ENCODE assay signal across 8 mouse cellular contexts in the genomic region with DNA sequence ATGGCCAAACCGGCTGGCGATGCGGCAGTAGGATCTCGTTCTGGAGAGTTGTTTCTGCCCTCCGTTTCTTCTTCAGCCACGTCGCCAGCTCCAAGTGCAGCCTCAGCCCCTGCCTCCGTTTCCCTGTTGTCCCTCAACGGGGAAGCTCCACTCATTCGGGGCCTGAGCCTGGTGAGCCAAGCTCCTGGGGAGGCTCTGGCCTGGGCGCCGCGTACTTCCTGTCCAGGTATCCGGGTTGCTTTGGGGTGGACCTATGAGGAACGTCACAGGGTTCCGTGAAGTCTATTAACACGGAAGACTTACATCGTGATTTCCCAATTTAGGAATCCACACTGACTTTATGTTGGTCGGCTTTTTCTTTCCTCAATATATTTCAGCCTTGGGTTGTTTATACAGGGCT. TPM values are rescaled to one million over a fixed set of nuclear protein-coding genes. Genes with fewer than 3 reads are reported as not detected.
DNase-seq lines count a peak whose midpoint lies in the region; ATAC-seq and TF ChIP-seq lines count a peak whose summit lies in the region.

No protein-coding gene starts in this region.

- in situ Hi-C loops in Patski (cut with MboI; ENCODE audit: low pct_unique_long_range_greater_than_20kb) = no loop called here

- peak overlapping the region; percentile 97 for H3K27ac ChIP-seq in gastrocnemius, adult 2 months
- H3K27ac ChIP-seq in forebrain, embryonic 10.5 days = peak overlapping the region; percentile 89
- peak overlapping the region; percentile 95 for H3K27ac ChIP-seq in liver, embryonic 15.5 days (replicated peaks)

- H3K4me1 ChIP-seq in forebrain, embryonic 10.5 days = peaks cover 30% of the 10 kb centered on the region
- peaks cover 51% of the 10 kb centered on the region for H3K4me1 ChIP-seq in liver, embryonic 15.5 days (replicated peaks)

- DNase-seq in gastrocnemius, adult 2 months = peak; percentile 53
- no peak for DNase-seq in gastrocnemius, adult 8-10 months (ENCODE audit: low spot score in 2 of 2)
- DNase-seq in Patski (ENCODE audit: low read depth, low spot score) = no peak
- no peak for DNase-seq in forebrain, embryonic 10.5 days (ENCODE audit: extremely low spot score, low spot score)
- peak; percentile 75 for DNase-seq in induced T-regulatory cell, adult 2 months (ENCODE audit: low read depth)
- peak; percentile 19 to 36 for DNase-seq in natural killer cell, adult 2 months (ENCODE audit: low spot score in 2 of 2)
- DNase-seq in right cerebral cortex, adult 18-20 months = no peak

- CTCF ChIA-PET in Patski (lab: Charles Lee) = interaction anchor here (0.7 kb wide), 1 partner anchor 12 kb away, joined by 3 read pairs; a partner anchor contains a TSS

- TF ChIP-seq CTCF in gastrocnemius, adult 2 months (IDR thresholded peaks at IDR 0.05) = no peak
- no peak for TF ChIP-seq CTCF in Patski (IDR thresholded peaks at IDR 0.05)

- POLR2A ChIA-PET in Patski (lab: Charles Lee) = interaction anchor here (1.6 to 3.8 kb wide), 2 partner anchors 12 to 21 kb away, joined by 7 to 15 read pairs; a partner anchor contains a TSS

- intact Hi-C loops in gastrocnemius, adult 2 months (cut with DNase I) = loop anchor here (2.0 kb wide), 1 partner anchor 18 kb away; a partner anchor contains a TSS

- H3K4me2 ChIP-seq in liver, embryonic 15.5 days = peak overlapping the region; percentile 88

- peaks cover 34% of the 10 kb centered on the region for H3K36me3 ChIP-seq in forebrain, embryonic 10.5 days (replicated peaks)
- H3K36me3 ChIP-seq in liver, embryonic 15.5 days (replicated peaks) = peaks cover 46% of the 10 kb centered on the region

- no peaks in the 10 kb centered on the region for H3K9me3 ChIP-seq in forebrain, embryonic 10.5 days
- H3K9me3 ChIP-seq in liver, embryonic 15.5 days (replicated peaks) = no peaks in the 10 kb centered on the region

- ATAC-seq in Patski = peak; percentile 49
- ATAC-seq in liver, embryonic 15.5 days (ENCODE audit: insufficient read depth) = peak; percentile 40

- under 1% methylated on average over 19 of the region's 19 CpGs for WGBS in forebrain, embryonic 10.5 days
- WGBS in liver, embryonic 15.5 days (ENCODE audit: insufficient replicate concordance) = under 1% methylated on average over 19 of the region's 19 CpGs

- no peaks in the 10 kb centered on the region for H3K27me3 ChIP-seq in Patski
- no peaks in the 10 kb centered on the region for H3K27me3 ChIP-seq in forebrain, embryonic 10.5 days (ENCODE audit: poor library complexity, severe bottlenecking)
- H3K27me3 ChIP-seq in liver, embryonic 15.5 days = no peaks in the 10 kb centered on the region

- peak overlapping the region; percentile 71 for H3K9ac ChIP-seq in liver, embryonic 15.5 days

- H3K4me3 ChIP-seq in gastrocnemius, adult 2 months = peak overlapping the region; percentile 93
- H3K4me3 ChIP-seq in forebrain, embryonic 10.5 days = peak overlapping the region; percentile 76
- H3K4me3 ChIP-seq in liver, embryonic 15.5 days (replicated peaks) = peak overlapping the region; percentile 89

RNA-seq across cellular contexts. Expression of a gene that starts 0.5 kb away (rescaled TPM):
- total RNA-seq in gastrocnemius, adult 2 months (2021) = 100 to 1,000 TPM; 107 to 113 TPM
- 100 to 1,000 TPM in 3 of 4 experiments, 10 to 100 TPM in 1; 98.1 to 122 (median 111) TPM for total RNA-seq in gastrocnemius, adult 8-10 months (2022)
- 33.2 TPM for polyA plus RNA-seq in Patski (2021)
- polyA plus RNA-seq in forebrain, embryonic 10.5 days (2016; fragmentation: Nextera tagmentation; extraction: Ambion mirVana) = 17.4 and 19.2 TPM in 2 replicates
- 24.1 and 28.1 TPM in 2 replicates for polyA plus RNA-seq in liver, embryonic 15.5 days (2015; fragmentation: Nextera tagmentation; extraction: Ambion mirVana)

RNA-seq across cellular contexts. Expression of a gene that starts 0.5 kb away (rescaled TPM):
- 1 to 10 TPM; 5.5 to 5.9 TPM for total RNA-seq in gastrocnemius, adult 2 months (2021)
- total RNA-seq in gastrocnemius, adult 8-10 months (2022) = 1 to 10 TPM; 3.4 to 5.9 (median 4.2) TPM
- 28.5 TPM for polyA plus RNA-seq in Patski (2021)
- polyA plus RNA-seq in forebrain, embryonic 10.5 days (2016; fragmentation: Nextera tagmentation; extraction: Ambion mirVana) = 20.9 and 24.1 TPM in 2 replicates
- polyA plus RNA-seq in liver, embryonic 15.5 days (2015; fragmentation: Nextera tagmentation; extraction: Ambion mirVana) = 9.7 and 10.0 TPM in 2 replicates

RNA-seq across cellular contexts. Expression of a gene that starts 12.3 kb away (rescaled TPM):
- 10 to 100 TPM; 18.9 to 20.4 TPM for total RNA-seq in gastrocnemius, adult 2 months (2021)
- 10 to 100 TPM; 18.4 to 20.8 (median 19.1) TPM for total RNA-seq in gastrocnemius, adult 8-10 months (2022)
- polyA plus RNA-seq in Patski (2021) = 25.9 TPM
- 41.9 and 45.4 TPM in 2 replicates for polyA plus RNA-seq in forebrain, embryonic 10.5 days (2016; fragmentation: Nextera tagmentation; extraction: Ambion mirVana)
- polyA plus RNA-seq in liver, embryonic 15.5 days (2015; fragmentation: Nextera tagmentation; extraction: Ambion mirVana) = 60.5 and 63.3 TPM in 2 replicates

RNA-seq across cellular contexts. Expression of a gene that starts 18.2 kb away (rescaled TPM):
- 1 to 10 TPM; 1.0 to 1.5 TPM for total RNA-seq in gastrocnemius, adult 2 months (2021)
- total RNA-seq in gastrocnemius, adult 8-10 months (2022) = 1 to 10 TPM in 2 of 4 experiments, under 1 TPM in 2; 0.73 to 2.3 (median 1.3) TPM
- 30.9 TPM for polyA plus RNA-seq in Patski (2021)
- polyA plus RNA-seq in forebrain, embryonic 10.5 days (2016; fragmentation: Nextera tagmentation; extraction: Ambion mirVana) = 14.4 and 15.3 TPM in 2 replicates
- 3.2 and 4.5 TPM in 2 replicates for polyA plus RNA-seq in liver, embryonic 15.5 days (2015; fragmentation: Nextera tagmentation; extraction: Ambion mirVana)

RNA-seq across cellular contexts. Expression of a gene that starts 18.2 kb away (rescaled TPM):
- total RNA-seq in gastrocnemius, adult 2 months (2021) = 10 to 100 TPM; 18.8 to 20.2 TPM
- 10 to 100 TPM; 15.2 to 20.5 (median 19.6) TPM for total RNA-seq in gastrocnemius, adult 8-10 months (2022)
- polyA plus RNA-seq in Patski (2021) = 181 TPM
- 151 and 153 TPM in 2 replicates for polyA plus RNA-seq in forebrain, embryonic 10.5 days (2016; fragmentation: Nextera tagmentation; extraction: Ambion mirVana)
- polyA plus RNA-seq in liver, embryonic 15.5 days (2015; fragmentation: Nextera tagmentation; extraction: Ambion mirVana) = 80.2 and 84.8 TPM in 2 replicates

Comparison
In these comparisons a context has a peak if more than half of its experiments do, and no peak if none do; other contexts are left out.
1. DNase-seq: peak in gastrocnemius, adult 2 months (single experiment), induced T-regulatory cell, adult 2 months (single experiment) and natural killer cell, adult 2 months (2 of 2); none in gastrocnemius, adult 8-10 months (0 of 2), Patski (single experiment), forebrain, embryonic 10.5 days (single experiment) and right cerebral cortex, adult 18-20 months (single experiment).
2. Peak in every context shown above with its lines, with median percentiles within 50 percentile points of each other: H3K27ac ChIP-seq and H3K4me3 ChIP-seq.